Mouse (Mus musculus) kidney, adult 2 months (tissue): ENCODE data around the gene Pex13.

Experiments used
- CTCF ChIP-seq: fragments of 200-500 bp; conservative IDR thresholded peaks from 2 replicates; pipeline ENCODE4 v1.5.1; 2011; ENCODE audit warnings: low read depth, mild to moderate bottlenecking, control low read depth, low read length, moderate library complexity, mixed read lengths; ENCODE audit not compliant: insufficient read depth, insufficient read length
- POLR2A ChIP-seq: fragments of 200-500 bp; IDR thresholded peaks from one replicate; pipeline ENCODE4 v1.6.1; 2011; ENCODE audit warnings: low read depth, low read length, control low read depth

- TF ChIP-seq CTCF (no peak), POLR2A (no peak)
Observed at GRCm38 (mm10) chr11:23666526-23666925, 767 bp upstream of the Pex13 start.
